Mouse (Mus musculus) liver, embryonic 12.5 days (tissue): ENCODE results near the gene Tmem239. TPM values are rescaled to one million over a fixed set of nuclear protein-coding genes. Genes with fewer than 3 reads are reported as not detected.
A peak's percentile ranks its signal among the peaks of the same experiment; 100 is the strongest.

ENCODE experiments used
- ATAC-seq: fragments of 200-750 bp; cut with Nextera tagmentation; 2 replicates; pipeline ENCODE4 v1.8.0; 2017; ENCODE audit warnings: moderate number of reproducible peaks, mild to moderate bottlenecking, moderate library complexity
- H3K27ac ChIP-seq: fragments of 300-500 bp; sonication (generic); 2 replicates; pipeline ENCODE4 v1.5.1; 2016; ENCODE audit warnings: mild to moderate bottlenecking
- H3K27me3 ChIP-seq: fragments of 300-500 bp; sonication (generic); replicated peaks from 2 replicates; pipeline ENCODE4 v1.6.1; 2016; ENCODE audit warnings: mild to moderate bottlenecking, moderate library complexity
- H3K36me3 ChIP-seq: fragments of 300-500 bp; sonication (generic); 2 replicates; pipeline ENCODE4 v1.6.1; 2016; ENCODE audit warnings: mild to moderate bottlenecking, moderate library complexity
- H3K4me1 ChIP-seq: fragments of 300-500 bp; sonication (generic); 2 replicates; pipeline ENCODE4 v1.6.1; 2016
- H3K4me2 ChIP-seq: fragments of 300-500 bp; sonication (generic); 2 replicates; pipeline ENCODE4 v1.6.1; 2016; ENCODE audit warnings: mild to moderate bottlenecking, moderate library complexity
- H3K4me3 ChIP-seq: fragments of 300-500 bp; sonication (generic); 2 replicates; pipeline ENCODE4 v1.5.1; 2016; ENCODE audit warnings: mild to moderate bottlenecking, moderate library complexity
- H3K9ac ChIP-seq: fragments of 300-500 bp; sonication (generic); 2 replicates; pipeline ENCODE4 v1.6.1; 2016; ENCODE audit warnings: mild to moderate bottlenecking, moderate library complexity
- H3K9me3 ChIP-seq: fragments of 300-500 bp; sonication (generic); replicated peaks from 2 replicates; pipeline ENCODE4 v1.6.1; 2016; ENCODE audit warnings: mild to moderate bottlenecking, moderate library complexity
- WGBS: fragments of 180-500 bp; shearing (Covaris S2); methylation state at CpG from one replicate; pipeline ENCODE4 v1.1.7; 2016; ENCODE audit not compliant: insufficient replicate concordance; 5-methylcytosine and 5-hydroxymethylcytosine counted together
- polyA plus RNA-seq: library from polyadenylated mRNA; unstranded; fragments of >200 nt; fragmentation: Nextera tagmentation; extraction: Ambion mirVana; gene quantifications from 2 replicates; pipeline ENCODE4 v1.2.1, GENCODE M21; 2016

Tmem239 gene
- polyA plus RNA-seq, 1 experiment from 2014 or later: not detected

DNA sequence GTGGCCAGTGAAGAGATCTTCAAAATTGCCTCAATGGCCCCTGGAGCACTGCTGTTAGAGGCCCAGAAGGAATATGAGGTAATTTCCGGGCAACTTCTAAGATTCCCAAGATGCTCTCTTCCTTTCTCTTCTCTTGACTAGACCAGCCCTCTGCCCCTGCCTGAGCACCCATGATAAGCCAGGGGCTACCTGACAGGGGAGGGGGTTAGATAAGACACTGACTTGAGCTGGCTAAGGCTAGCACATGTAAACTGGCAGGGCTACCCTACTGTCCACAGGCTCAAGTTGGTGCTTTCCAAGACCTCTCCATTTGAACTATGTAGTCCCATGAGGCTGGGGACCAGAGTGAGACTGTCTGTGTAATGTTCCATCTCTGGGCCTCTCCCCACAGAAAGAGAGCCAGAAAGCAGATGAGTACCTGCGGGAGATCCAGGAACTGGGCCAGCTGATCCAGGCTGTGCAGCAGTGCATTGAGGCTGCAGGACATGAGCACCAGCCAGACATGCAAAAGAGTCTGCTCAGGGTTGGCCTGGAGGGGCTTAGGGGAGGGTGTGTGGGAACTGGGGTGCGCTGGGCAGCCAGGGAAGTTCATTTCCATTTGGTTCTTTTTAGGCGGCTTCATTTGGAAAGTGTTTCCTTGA, 33.7 kb downstream of the Tmem239 start:
- Histone ChIP-seq H3K4me1 (peaks cover 36% of the 10 kb centered on the region), H3K9me3 (no peaks in the 10 kb centered on the region), H3K4me2 (no peak overlapping the region), H3K9ac (peak overlapping the region; percentile 7; the same call in 1 of the 2 replicates), H3K27ac (no peak overlapping the region), H3K4me3 (no peak overlapping the region), H3K27me3 (no peaks in the 10 kb centered on the region), H3K36me3 (peaks cover 79% of the 10 kb centered on the region)
- 73% methylated on average over 4 of the region's 4 CpGs for WGBS
- ATAC-seq: peak; percentile 54

DNA sequence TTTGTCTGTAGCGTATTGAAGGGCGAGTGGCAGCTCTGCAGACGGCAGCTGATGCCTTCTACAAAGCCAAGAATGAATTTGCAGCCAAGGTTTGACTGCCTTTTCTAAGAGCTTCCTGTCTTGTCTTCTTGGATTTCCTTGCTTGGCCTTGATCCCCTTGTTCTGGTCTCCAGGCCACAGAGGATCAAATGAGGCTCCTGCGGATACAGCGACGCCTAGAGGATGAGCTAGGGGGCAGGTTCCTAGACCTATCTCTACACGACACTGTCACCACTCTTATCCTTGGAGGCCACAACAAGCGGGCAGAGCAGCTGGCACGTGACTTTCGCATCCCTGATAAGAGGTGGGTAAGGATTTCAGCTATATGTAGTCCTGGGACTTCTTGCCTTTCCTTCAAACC, 35.9 kb downstream of the Tmem239 start:
- no peak overlapping the region for H3K4me3 ChIP-seq
- no peak overlapping the region; the same call in 1 of the 2 replicates for H3K4me2 ChIP-seq
- WGBS: 63% methylated on average over 10 of the region's 10 CpGs
- no peak overlapping the region for H3K9ac ChIP-seq
- H3K27ac ChIP-seq: 0 out of 2 replicates have a peak overlapping the region, but pooled peaks have one; percentile 4
- no peaks in the 10 kb centered on the region for H3K9me3 ChIP-seq
- peaks cover 36% of the 10 kb centered on the region for H3K4me1 ChIP-seq
- peak; percentile 80 for ATAC-seq
- no peaks in the 10 kb centered on the region for H3K27me3 ChIP-seq
- peaks cover 74% of the 10 kb centered on the region for H3K36me3 ChIP-seq

DNA sequence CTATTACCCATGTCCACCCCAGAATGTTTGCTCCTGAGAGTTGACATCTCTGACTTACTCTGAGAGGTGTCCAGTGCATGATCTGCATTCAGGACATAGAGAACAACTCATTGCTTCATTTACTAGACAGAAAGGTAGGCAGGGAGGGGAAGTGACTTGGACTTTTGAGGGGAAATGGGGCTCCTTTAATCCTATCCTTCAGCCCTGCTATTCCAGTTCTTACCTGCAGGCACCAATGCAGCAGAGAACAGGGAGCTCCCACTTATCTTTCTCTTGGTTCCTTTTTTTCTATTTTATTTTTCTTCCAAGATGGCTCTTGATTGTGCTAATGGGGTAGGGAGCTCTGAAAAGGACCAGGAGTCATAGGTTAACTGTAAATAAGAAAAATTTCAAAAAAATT, 42.2 kb downstream of the Tmem239 start:
- Histone ChIP-seq H3K4me3 (no peak overlapping the region), H3K9ac (no peak overlapping the region), H3K27ac (no peak overlapping the region), H3K36me3 (peaks cover 11% of the 10 kb centered on the region), H3K4me1 (peaks cover 39% of the 10 kb centered on the region), H3K9me3 (no peaks in the 10 kb centered on the region), H3K4me2 (no peak overlapping the region), H3K27me3 (0 out of 2 replicates have a peak, but pooled peaks cover 7% of the 10 kb centered on the region)
- ATAC-seq: no peak

DNA sequence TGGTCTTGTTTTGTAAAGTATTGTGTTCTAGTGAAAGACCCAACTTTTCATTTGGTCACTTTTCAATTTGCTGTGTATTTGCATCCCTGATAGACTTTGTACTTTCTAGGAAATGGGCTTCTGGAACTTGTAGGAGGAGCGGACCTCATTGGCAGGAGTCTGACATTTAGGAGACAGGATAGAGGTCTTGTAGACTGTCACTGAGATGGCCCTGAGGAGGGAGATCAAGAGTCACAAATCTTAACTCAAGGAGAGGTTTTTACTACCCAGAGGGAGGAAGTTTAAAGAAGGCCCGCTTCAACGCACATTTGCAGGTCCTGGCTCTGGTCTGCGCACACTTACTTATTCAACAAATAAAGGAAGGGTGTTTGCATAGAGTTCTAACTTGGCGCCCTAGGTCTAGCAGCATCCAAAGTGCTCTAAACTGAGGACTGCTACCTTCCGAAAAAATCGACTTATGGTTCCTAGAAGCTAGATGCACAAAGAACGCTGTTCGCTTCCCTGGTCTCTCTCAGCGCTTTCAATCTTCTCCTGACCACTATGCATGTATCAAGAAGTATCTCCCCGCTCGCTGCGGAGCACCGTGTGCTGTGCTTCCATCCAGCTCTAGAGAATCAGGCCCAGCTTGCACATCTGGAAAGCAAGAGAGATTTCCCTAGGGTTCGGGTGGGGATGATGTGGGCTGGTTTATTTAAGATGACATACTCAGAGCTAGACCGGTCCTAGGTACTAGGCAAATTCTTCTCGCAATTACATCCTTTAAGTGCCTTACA, 42.9 kb downstream of the Tmem239 start:
- peaks cover 4% of the 10 kb centered on the region for H3K36me3 ChIP-seq
- peak overlapping the region; percentile 85 for H3K4me3 ChIP-seq
- H3K27me3 ChIP-seq: 0 out of 2 replicates have a peak, but pooled peaks cover 7% of the 10 kb centered on the region
- WGBS: 7% methylated on average over 17 of the region's 17 CpGs
- H3K9ac ChIP-seq: peak overlapping the region; percentile 90
- no peak for ATAC-seq
- peaks cover 44% of the 10 kb centered on the region for H3K4me1 ChIP-seq
- no peaks in the 10 kb centered on the region for H3K9me3 ChIP-seq
- no peak overlapping the region for H3K27ac ChIP-seq
- peak overlapping the region; percentile 95 for H3K4me2 ChIP-seq

DNA sequence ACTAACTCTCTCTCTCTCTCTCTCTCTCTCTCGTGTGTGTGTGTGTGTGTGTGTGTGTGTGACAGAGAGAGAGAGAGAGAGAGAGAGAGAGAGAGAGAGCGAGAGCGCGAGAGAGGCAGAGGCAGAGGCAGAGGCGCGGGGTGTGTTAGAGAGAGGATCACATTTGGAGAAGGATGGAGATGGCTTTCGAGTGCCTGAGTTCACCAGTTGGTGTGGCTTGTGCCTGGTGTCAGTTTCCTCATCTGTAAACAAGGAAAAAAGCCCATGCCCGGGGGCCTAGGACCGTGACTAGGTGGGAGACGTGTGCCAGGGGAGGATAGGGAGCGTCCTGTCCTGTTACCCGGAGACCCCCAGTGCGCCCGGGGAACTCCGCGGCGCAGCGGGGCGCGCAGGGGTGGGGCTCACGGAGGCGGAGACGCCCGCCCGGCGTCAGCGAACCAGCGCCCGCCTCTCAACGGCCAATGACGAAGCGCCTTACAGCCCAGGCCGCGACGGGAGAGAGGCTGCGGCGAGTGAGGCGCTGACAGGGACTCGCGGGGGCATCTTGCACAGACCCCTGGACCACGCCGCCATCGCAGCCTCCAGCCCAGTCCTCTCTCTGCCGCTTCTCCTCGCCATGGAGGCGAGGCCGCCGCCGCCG, 43.6 kb downstream of the Tmem239 start, which contains the start of gene Ptpra:
Ptpra (plus strand) TSS at position 485 of the 640 bp plus-strand sequence.
- H3K4me2 ChIP-seq: peak within 1 kb of the TSS; percentile 95
- peak within 1 kb of the TSS; percentile 90 for H3K9ac ChIP-seq
- H3K4me3 ChIP-seq: peak within 1 kb of the TSS; percentile 85
- H3K4me1 ChIP-seq: peaks cover 51% of the 10 kb centered on the region
- ATAC-seq: peak; percentile 98
- no peaks in the 10 kb centered on the region for H3K36me3 ChIP-seq
- no peaks in the 10 kb centered on the region for H3K9me3 ChIP-seq
- H3K27me3 ChIP-seq: 0 out of 2 replicates have a peak, but pooled peaks cover 7% of the 10 kb centered on the region
- H3K27ac ChIP-seq: peak within 1 kb of the TSS; percentile 87
- under 1% methylated on average over 43 of the region's 50 CpGs for WGBS

DNA sequence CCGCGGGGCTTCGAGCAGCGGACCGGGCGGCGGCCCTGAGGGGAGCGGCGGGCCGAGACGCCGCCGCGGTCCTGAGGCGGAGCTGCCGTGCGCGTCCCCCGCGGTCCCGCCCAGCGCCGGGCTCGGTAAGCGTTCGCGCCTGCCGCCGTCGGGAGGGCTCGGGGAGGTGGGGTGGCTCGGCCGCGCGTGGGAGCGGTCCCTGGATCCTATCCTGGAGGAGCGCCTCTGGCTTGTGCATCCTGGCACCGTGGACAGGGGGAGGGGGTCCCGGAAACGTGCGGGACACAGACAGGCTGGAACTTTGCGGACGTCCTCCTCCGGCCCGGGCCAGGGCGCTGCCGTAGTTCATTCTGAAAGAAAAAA, 44.1 kb downstream of the Tmem239 start:
- Histone ChIP-seq H3K4me3 (peak overlapping the region; percentile 85), H3K27ac (peak overlapping the region; percentile 87), H3K4me2 (peak overlapping the region; percentile 95), H3K36me3 (no peaks in the 10 kb centered on the region), H3K9ac (peak overlapping the region; percentile 90), H3K27me3 (0 out of 2 replicates have a peak, but pooled peaks cover 7% of the 10 kb centered on the region), H3K4me1 (peaks cover 54% of the 10 kb centered on the region), H3K9me3 (no peaks in the 10 kb centered on the region)
- peak; percentile 94 for ATAC-seq
- WGBS: under 1% methylated on average over 46 of the region's 47 CpGs

DNA sequence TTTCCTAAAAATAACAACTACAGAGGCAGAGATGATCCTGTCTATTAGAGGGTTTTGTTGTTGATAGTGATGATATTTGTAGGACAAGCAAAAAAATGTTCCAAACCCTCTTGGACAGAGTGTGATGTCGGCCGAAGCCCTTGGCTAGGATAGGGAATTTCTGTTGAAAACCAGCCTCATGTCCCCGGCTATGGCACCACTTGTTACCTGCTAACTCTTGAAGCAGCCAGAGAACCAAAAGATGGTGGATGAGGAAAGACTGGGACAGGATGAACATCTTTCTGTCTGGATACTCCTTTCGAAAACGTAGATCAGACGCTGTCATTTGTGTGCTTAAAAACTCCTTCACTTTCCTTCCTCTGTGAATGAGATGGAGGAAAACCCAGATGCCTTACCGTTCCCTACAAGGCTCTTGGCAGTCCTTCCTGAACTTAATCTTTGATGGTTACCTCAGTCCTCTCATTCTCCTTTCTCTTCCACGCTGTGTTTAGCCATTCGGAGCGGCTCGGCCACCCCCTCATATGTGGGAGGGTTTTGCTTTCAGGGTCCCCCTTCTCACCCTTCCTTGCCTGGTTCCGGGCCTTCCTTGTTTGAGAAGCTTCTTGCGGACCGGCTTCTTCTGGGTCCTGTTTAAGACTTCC, 44.9 kb downstream of the Tmem239 start:
- no peaks in the 10 kb centered on the region for H3K9me3 ChIP-seq
- WGBS: 70% methylated on average over 14 of the region's 14 CpGs
- no peak for ATAC-seq
- peak overlapping the region; percentile 87; the same call in 1 of the 2 replicates for H3K27ac ChIP-seq
- H3K4me1 ChIP-seq: peaks cover 54% of the 10 kb centered on the region
- H3K27me3 ChIP-seq: 0 out of 2 replicates have a peak, but pooled peaks cover 7% of the 10 kb centered on the region
- H3K36me3 ChIP-seq: no peaks in the 10 kb centered on the region
- H3K9ac ChIP-seq: peak overlapping the region; percentile 90
- H3K4me3 ChIP-seq: peak overlapping the region; percentile 85
- peak overlapping the region; percentile 95 for H3K4me2 ChIP-seq

DNA sequence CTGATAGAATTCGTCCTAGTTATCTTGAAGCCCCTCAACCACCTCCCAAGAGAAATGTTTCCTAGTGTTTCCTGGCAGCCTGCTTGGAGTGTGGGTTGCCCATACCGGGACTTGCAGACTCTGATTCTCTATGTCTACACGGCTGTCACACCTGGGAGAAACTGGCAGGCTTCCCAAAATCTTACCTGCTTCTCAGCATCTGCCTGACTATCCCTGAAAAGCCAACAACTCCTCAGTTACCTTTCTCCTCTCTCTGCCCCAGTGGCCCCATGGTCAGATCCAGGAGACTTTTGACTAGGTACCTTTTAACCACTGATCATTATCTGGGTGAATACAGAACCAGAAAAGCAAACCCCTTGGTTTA, 45.4 kb downstream of the Tmem239 start:
- no peak for ATAC-seq
- peaks cover 54% of the 10 kb centered on the region for H3K4me1 ChIP-seq
- 56% methylated on average over 3 of the region's 3 CpGs for WGBS
- peak overlapping the region; percentile 90 for H3K9ac ChIP-seq
- 0 out of 2 replicates have a peak overlapping the region, but pooled peaks have one; percentile 87 for H3K27ac ChIP-seq
- H3K27me3 ChIP-seq: 0 out of 2 replicates have a peak, but pooled peaks cover 7% of the 10 kb centered on the region
- H3K4me3 ChIP-seq: peak overlapping the region; percentile 85
- H3K36me3 ChIP-seq: no peaks in the 10 kb centered on the region
- H3K4me2 ChIP-seq: peak overlapping the region; percentile 95
- no peaks in the 10 kb centered on the region for H3K9me3 ChIP-seq

DNA sequence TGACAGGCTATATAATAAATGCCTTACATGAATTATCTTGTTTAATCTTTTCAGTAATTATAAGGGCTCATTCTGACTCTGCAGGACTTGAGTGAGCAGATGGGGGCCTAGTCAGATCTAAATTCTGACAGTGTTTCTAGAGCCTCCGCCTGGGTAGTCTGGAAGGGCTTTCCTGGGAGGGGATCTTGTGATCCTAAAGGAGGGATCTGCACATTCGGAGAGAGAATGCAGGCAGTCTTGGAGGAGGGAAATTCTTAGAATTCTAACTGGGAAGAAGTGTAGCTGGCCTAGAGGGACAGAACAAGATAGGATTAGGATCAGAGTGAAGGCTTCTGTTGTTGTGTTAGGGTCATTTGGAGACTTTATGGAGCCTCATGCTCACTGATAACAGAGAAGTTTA, 46.0 kb downstream of the Tmem239 start:
- H3K9me3 ChIP-seq: no peaks in the 10 kb centered on the region

DNA sequence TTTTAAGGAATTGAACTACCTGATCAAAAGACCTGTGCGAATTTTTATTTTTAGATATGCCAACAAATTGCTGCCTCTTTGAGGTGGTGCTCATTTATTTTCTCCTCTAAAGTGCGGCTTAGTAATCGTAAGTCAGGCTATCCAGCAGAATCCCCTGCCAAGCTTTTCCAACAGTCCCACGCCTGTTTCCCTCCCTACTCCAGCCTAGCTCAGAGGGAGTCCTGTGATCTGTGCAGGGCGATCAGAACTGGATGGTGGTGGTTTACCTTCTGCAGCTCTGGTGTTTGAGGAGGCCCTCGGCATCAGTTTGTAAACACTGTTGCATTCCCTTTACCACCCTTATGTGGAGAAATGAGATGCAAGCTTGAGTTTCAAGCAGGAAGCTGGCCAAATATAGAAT, 47.1 kb downstream of the Tmem239 start:
- Histone ChIP-seq H3K4me3 (no peak overlapping the region), H3K4me2 (no peak overlapping the region), H3K27me3 (0 out of 2 replicates have a peak, but pooled peaks cover 7% of the 10 kb centered on the region), H3K36me3 (no peaks in the 10 kb centered on the region), H3K9me3 (no peaks in the 10 kb centered on the region), H3K27ac (no peak overlapping the region), H3K9ac (0 out of 2 replicates have a peak overlapping the region, but pooled peaks have one; percentile 4), H3K4me1 (peaks cover 54% of the 10 kb centered on the region)
- ATAC-seq: no peak
- WGBS: 72% methylated on average over 6 of the region's 6 CpGs

More for the DNA sequence above, 46.0 kb downstream of the Tmem239 start:
- ATAC-seq: no peak
- peak overlapping the region; percentile 90; the same call in 1 of the 2 replicates for H3K9ac ChIP-seq
- H3K4me2 ChIP-seq: peak overlapping the region; percentile 95
- WGBS: 52% methylated on average over 2 of the region's 2 CpGs
- H3K27ac ChIP-seq: no peak overlapping the region
- H3K36me3 ChIP-seq: no peaks in the 10 kb centered on the region
- H3K27me3 ChIP-seq: 0 out of 2 replicates have a peak, but pooled peaks cover 7% of the 10 kb centered on the region
- peaks cover 54% of the 10 kb centered on the region for H3K4me1 ChIP-seq
- H3K4me3 ChIP-seq: no peak overlapping the region

DNA sequence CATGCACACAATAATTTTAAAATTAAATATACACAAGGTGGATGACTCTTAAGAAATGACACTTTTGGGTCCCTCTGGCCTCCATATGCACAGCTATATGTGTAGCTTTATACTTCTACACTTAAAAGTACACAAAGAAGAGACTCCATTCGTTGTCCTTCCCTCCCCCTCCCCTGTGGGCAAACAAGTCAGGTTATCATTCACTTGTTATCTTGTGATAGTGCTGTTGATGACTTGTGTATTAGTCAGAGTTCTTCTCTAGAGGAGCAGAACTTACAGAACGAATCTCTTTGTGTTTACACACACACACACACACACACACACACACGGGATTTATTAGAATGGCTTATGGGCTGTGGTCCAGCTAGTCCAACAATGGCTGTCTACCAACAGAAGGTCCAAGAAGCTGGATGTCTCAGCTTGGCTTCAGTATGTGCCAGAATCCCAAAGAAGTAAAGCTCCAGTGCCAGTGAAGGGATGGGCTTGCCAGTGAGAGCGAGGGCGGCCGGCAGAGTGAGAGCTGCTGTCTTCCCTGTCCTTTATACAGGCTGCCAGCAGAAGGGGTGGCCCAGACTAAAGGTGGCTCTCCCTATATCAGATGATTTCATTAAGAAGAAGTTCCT, 48.6 kb downstream of the Tmem239 start:
- no peaks in the 10 kb centered on the region for H3K9me3 ChIP-seq
- peaks cover 43% of the 10 kb centered on the region for H3K4me1 ChIP-seq
- H3K9ac ChIP-seq: no peak overlapping the region
- H3K4me2 ChIP-seq: no peak overlapping the region
- no peak overlapping the region for H3K4me3 ChIP-seq
- WGBS: 68% methylated on average over 6 of the region's 6 CpGs
- no peak overlapping the region for H3K27ac ChIP-seq
- no peak for ATAC-seq
- no peaks in the 10 kb centered on the region for H3K36me3 ChIP-seq
- no peaks in the 10 kb centered on the region for H3K27me3 ChIP-seq
